Mouse (Mus musculus): Measurements from ENCODE around the gene Zmynd11.
"Not testable (repeated sequence)": the region's sequence is repeated elsewhere in the genome, so short reads cannot be mapped to it uniquely, and the experiment has no call there.

Gene Zmynd11

GRCm38 (mm10) chr13:9764646-9765536 is at the start of gene Zmynd11:
Zmynd11 (minus strand) TSS chr13:9765330.
- DNase-seq (ENCODE audit: low spot score), result peak; percentile 44

GRCm38 (mm10) chr13:9795889-9796631 is 30.9 kb upstream of the Zmynd11 start:
- DNase-seq (ENCODE audit: low spot score), result no peak

GRCm38 (mm10) chr13:9786050-9786449 is 20.9 kb upstream of the Zmynd11 start:
- no peak for DNase-seq (ENCODE audit: low spot score)

GRCm38 (mm10) chr13:9783717-9784116 is 18.6 kb upstream of the Zmynd11 start:
- no peak for DNase-seq (ENCODE audit: low spot score)

GRCm38 (mm10) chr13:9775901-9776300 is 10.8 kb upstream of the Zmynd11 start:
- no peak for DNase-seq (ENCODE audit: low spot score)

- no peak for DNase-seq (ENCODE audit: low spot score)
These were observed 8.9 kb upstream of the Zmynd11 start for GRCm38 (mm10) chr13:9774077-9774476.

GRCm38 (mm10) chr13:9767279-9767678 is 2.1 kb upstream of the Zmynd11 start:
- no peak for DNase-seq (ENCODE audit: low spot score)

- DNase-seq (ENCODE audit: low spot score), result no peak
These were observed 1.4 kb upstream of the Zmynd11 start for GRCm38 (mm10) chr13:9766497-9766896.

GRCm38 (mm10) chr13:9765537-9765851 is 364 bp upstream of the Zmynd11 start:
- DNase-seq (ENCODE audit: low spot score), result no peak

- DNase-seq (ENCODE audit: low spot score), result peak; percentile 57
These were observed 1.1 kb downstream of the Zmynd11 start for GRCm38 (mm10) chr13:9763828-9764645.

GRCm38 (mm10) chr13:9763100-9763827 is 1.9 kb downstream of the Zmynd11 start:
- DNase-seq (ENCODE audit: low spot score), result no peak

- DNase-seq (ENCODE audit: low spot score), result no peak
These were observed 5.1 kb downstream of the Zmynd11 start for GRCm38 (mm10) chr13:9760057-9760456.

GRCm38 (mm10) chr13:9757842-9758491 is 7.2 kb downstream of the Zmynd11 start:
- no peak for DNase-seq (ENCODE audit: low spot score)

- no peak for DNase-seq (ENCODE audit: low spot score)
These were observed 11.4 kb downstream of the Zmynd11 start for GRCm38 (mm10) chr13:9753706-9754105.

- DNase-seq (ENCODE audit: low spot score), result no peak
These were observed 14.8 kb downstream of the Zmynd11 start for GRCm38 (mm10) chr13:9750320-9750719.

GRCm38 (mm10) chr13:9749796-9750195 is 15.3 kb downstream of the Zmynd11 start:
- DNase-seq (ENCODE audit: low spot score), result no peak

GRCm38 (mm10) chr13:9738190-9738589 is 26.9 kb downstream of the Zmynd11 start:
- DNase-seq (ENCODE audit: low spot score), result no peak

- no peak for DNase-seq (ENCODE audit: low spot score)
These were observed 28.1 kb downstream of the Zmynd11 start for GRCm38 (mm10) chr13:9737024-9737423.

GRCm38 (mm10) chr13:9732262-9732661 is 32.9 kb downstream of the Zmynd11 start:
- not testable (repeated sequence) for DNase-seq (ENCODE audit: low spot score)

GRCm38 (mm10) chr13:9729073-9729472 is 36.1 kb downstream of the Zmynd11 start:
- DNase-seq (ENCODE audit: low spot score), result no peak

GRCm38 (mm10) chr13:9715224-9715623 is 49.9 kb downstream of the Zmynd11 start:
- no peak for DNase-seq (ENCODE audit: low spot score)

Data from urinary bladder, postnatal 25 days (tissue).